Mouse (Mus musculus) small intestine, adult 2 months (tissue): Measurements from ENCODE around the gene Slc2a8. TPM values are rescaled to one million over a fixed set of nuclear protein-coding genes. Genes with fewer than 3 reads are reported as not detected.

Experiments
- H3K27ac ChIP-seq: fragments of 200-500 bp; 2 replicates; pipeline ENCODE4 v1.5.1; 2012; ENCODE audit warnings: low read depth, low read length, control low read depth, inconsistent platforms; ENCODE audit not compliant: insufficient read depth
- H3K27me3 ChIP-seq: fragments of 200-500 bp; 2 replicates; pipeline ENCODE4 v1.6.1; 2012; ENCODE audit warnings: mild to moderate bottlenecking, moderate library complexity, low read length, inconsistent platforms; ENCODE audit not compliant: control insufficient read depth, insufficient read depth
- H3K36me3 ChIP-seq: fragments of 200-500 bp; 2 replicates; pipeline ENCODE4 v1.6.1; 2012; ENCODE audit warnings: mild to moderate bottlenecking, low read length, control low read depth, inconsistent platforms; ENCODE audit not compliant: control insufficient read depth, insufficient read depth
- H3K4me1 ChIP-seq: fragments of 200-500 bp; 2 replicates; pipeline ENCODE4 v1.6.1; 2012; ENCODE audit warnings: low read length, inconsistent platforms, mixed read lengths; ENCODE audit not compliant: control insufficient read depth, insufficient read depth, insufficient read length
- H3K4me3 ChIP-seq: fragments of 200-500 bp; 2 replicates; pipeline ENCODE4 v1.5.1; 2012; ENCODE audit warnings: low read depth, mild to moderate bottlenecking, control low read depth, inconsistent platforms, low read length, moderate library complexity
- CTCF ChIP-seq: fragments of 200-500 bp; IDR thresholded peaks from 2 replicates; pipeline ENCODE4 v1.5.1; 2012; ENCODE audit warnings: low read depth, mild to moderate bottlenecking, control low read depth, inconsistent platforms, low read length, moderate library complexity, mixed read lengths; ENCODE audit not compliant: insufficient replicate concordance, insufficient read length; ENCODE audit errors: extremely low read depth
- POLR2A ChIP-seq: fragments of 200-500 bp; IDR thresholded peaks from 2 replicates; pipeline ENCODE4 v1.6.1; 2012; ENCODE audit warnings: low read depth, mild to moderate bottlenecking, control low read depth, inconsistent platforms, low read length, moderate library complexity
- WGBS: fragments of 180-500 bp; shearing (Covaris S2); methylation state at CpG from one replicate; pipeline ENCODE4 v1.1.7; 2018; 5-methylcytosine and 5-hydroxymethylcytosine counted together
- polyA plus RNA-seq: library from polyadenylated mRNA; depleted of rRNA; stranded (reverse); fragments of >200 nt; gene quantifications from 2 replicates; pipeline ENCODE4 v1.2.3, GENCODE M21; 2012; rRNA removed

Gene Slc2a8
- polyA plus RNA-seq, 1 experiment: 46.7 TPM

DNA sequence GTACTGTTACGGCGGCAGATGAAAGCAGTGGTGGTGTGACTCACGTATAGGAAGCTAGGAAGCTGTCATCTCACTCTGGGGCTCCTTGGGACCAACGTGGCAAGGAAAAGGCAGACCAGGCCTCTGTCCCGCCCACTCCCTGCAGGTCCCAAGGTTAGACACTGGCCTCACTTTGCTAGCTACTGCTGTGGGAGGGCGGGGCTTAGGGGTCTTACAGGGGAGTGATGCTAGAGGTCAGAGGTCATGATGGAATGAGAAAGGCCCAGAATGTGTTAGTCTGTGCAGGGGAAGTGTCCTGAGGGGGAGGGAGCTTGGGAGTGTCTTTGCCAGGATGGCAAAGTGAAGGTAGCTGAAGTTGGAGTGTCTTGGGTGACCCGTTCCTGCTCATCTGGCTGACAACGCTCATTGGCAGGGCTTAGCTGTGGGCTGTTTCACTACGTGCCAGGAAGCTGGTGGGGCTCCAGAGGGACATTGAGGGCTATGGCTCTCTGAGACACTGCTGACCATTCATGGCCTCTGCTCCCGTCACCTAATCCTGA is 57.5 kb downstream of the Slc2a8 start:
- Histone ChIP-seq H3K27me3 (no peaks in the 10 kb centered on the region), H3K4me3 (no peak overlapping the region), H3K4me1 (no peaks in the 10 kb centered on the region), H3K36me3 (peaks cover 32% of the 10 kb centered on the region), H3K27ac (no peak overlapping the region)
- no peak for TF ChIP-seq POLR2A
- TF ChIP-seq CTCF: no peak
- WGBS: 74% methylated on average over 10 of the region's 10 CpGs

DNA sequence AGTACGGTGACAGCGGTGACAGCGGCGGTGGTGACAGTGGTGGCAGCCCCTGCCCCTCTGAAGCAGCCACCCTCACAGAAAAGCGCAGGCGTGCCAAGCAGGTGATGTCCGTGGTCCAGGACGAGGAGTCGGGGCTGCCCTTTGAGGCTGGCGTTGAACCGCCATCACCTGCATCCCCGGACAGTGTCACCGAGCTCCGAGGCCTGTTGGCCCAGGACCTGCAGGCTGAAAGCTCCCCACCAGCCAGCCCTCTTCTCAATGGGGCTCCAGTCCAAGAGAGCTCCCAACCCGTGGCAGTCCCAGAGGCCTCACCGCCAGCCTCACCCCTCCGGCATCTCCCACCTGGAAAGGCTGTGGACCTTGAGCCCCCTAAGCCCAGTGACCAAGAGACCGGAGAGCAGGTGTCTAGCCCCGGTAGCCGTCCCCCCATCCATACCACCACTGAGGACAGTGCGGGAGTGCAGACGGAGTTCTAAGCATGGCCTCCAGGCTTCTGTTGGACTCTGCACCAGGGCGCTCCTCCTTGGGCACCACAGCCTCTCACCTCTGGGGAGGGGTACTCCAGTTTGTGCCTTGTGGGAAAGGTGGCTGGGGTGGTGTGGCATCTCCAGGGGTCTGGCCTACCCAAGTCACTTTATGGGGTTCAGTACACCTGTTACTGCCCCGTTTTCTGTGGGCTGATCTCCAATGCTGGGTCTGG is 58.2 kb downstream of the Slc2a8 start:
- Histone ChIP-seq H3K4me1 (no peaks in the 10 kb centered on the region), H3K27ac (no peak overlapping the region), H3K4me3 (no peak overlapping the region), H3K27me3 (no peaks in the 10 kb centered on the region), H3K36me3 (peaks cover 34% of the 10 kb centered on the region)
- WGBS: 93% methylated on average over 24 of the region's 24 CpGs
- no peak for TF ChIP-seq CTCF
- TF ChIP-seq POLR2A: no peak

Other genes starting within 250 kb of the Slc2a8 start
- gene 6330409D20Rik, start 241.1 kb downstream of the Slc2a8 start, polyA plus RNA-seq: not detected in 2 replicates
- 86.2 and 133 TPM in 2 replicates for gene Tor2a, start 224.8 kb downstream of the Slc2a8 start, polyA plus RNA-seq
- gene Ttc16, start 206.4 kb downstream of the Slc2a8 start, polyA plus RNA-seq: 1.0 and 2.3 TPM in 2 replicates
- gene Ptrh1, start 206.3 kb downstream of the Slc2a8 start, polyA plus RNA-seq: 28.4 and 65.8 TPM in 2 replicates
- gene Cfap157, start 197.7 kb downstream of the Slc2a8 start, polyA plus RNA-seq: 0.06 TPM in 1 of 2 replicates, not detected in the other
- gene Stxbp1, start 134.8 kb downstream of the Slc2a8 start, polyA plus RNA-seq: 3.6 and 7.0 TPM in 2 replicates
- gene Fam129b, start 106.0 kb downstream of the Slc2a8 start, polyA plus RNA-seq: 19.4 and 27.2 TPM in 2 replicates
- 80.3 and 161 TPM in 2 replicates for gene Rpl12, start 20.5 kb downstream of the Slc2a8 start, polyA plus RNA-seq
- gene Lrsam1, start 20.5 kb downstream of the Slc2a8 start, polyA plus RNA-seq: 6.4 and 12.0 TPM in 2 replicates
- 1.3 and 2.0 TPM in 2 replicates for gene Garnl3, start 149.6 kb upstream of the Slc2a8 start, polyA plus RNA-seq
- 18.9 and 20.7 TPM in 2 replicates for gene Angptl2, start 234.0 kb upstream of the Slc2a8 start, polyA plus RNA-seq